Mouse (Mus musculus) lung, postnatal 0 days (tissue): Measurements from ENCODE around the gene Sgcb. TPM values are rescaled to one million over a fixed set of nuclear protein-coding genes. Genes with fewer than 3 reads are reported as not detected.

Experiments used
- ATAC-seq: fragments of 200-750 bp; cut with Nextera tagmentation; 2 replicates; pipeline ENCODE4 v1.8.0; 2017; ENCODE audit warnings: moderate library complexity
- DNase-seq: peaks from one replicate; pipeline ENCODE4 v3.0.0-alpha.2; 2016; ENCODE audit warnings: low spot score
- H3K27ac ChIP-seq: fragments of 300-500 bp; sonication (generic); 2 replicates; pipeline ENCODE4 v1.5.1; 2014; ENCODE audit warnings: antibody characterized with exemption, mild to moderate bottlenecking, low read length, mixed read lengths
- H3K27me3 ChIP-seq: fragments of 300-500 bp; sonication (generic); replicated peaks from 2 replicates; pipeline ENCODE4 v1.6.1; 2014; ENCODE audit warnings: low read length, mixed read lengths; ENCODE audit not compliant: insufficient read depth
- H3K36me3 ChIP-seq: fragments of 300-500 bp; sonication (generic); 2 replicates; pipeline ENCODE4 v1.6.1; 2014; ENCODE audit warnings: low read length, mixed read lengths; ENCODE audit not compliant: insufficient read depth
- H3K4me1 ChIP-seq: fragments of 300-500 bp; sonication (generic); 2 replicates; pipeline ENCODE4 v1.6.1; 2014; ENCODE audit warnings: antibody characterized with exemption, low read depth, low read length, mixed read lengths; ENCODE audit not compliant: insufficient read depth
- H3K4me2 ChIP-seq: fragments of 300-500 bp; sonication (generic); replicated peaks from 2 replicates; pipeline ENCODE4 v1.6.1; 2014; ENCODE audit warnings: low read depth, mild to moderate bottlenecking, low read length, moderate library complexity, mixed read lengths
- H3K4me3 ChIP-seq: fragments of 300-500 bp; sonication (generic); 2 replicates; pipeline ENCODE4 v1.5.1; 2014; ENCODE audit warnings: low read depth, low read length
- H3K9ac ChIP-seq: fragments of 300-500 bp; sonication (generic); replicated peaks from 2 replicates; pipeline ENCODE4 v1.6.1; 2014; ENCODE audit warnings: low read depth, mild to moderate bottlenecking
- H3K9me3 ChIP-seq: fragments of 300-500 bp; sonication (generic); 2 replicates; pipeline ENCODE4 v1.6.1; 2016; ENCODE audit warnings: low read length, mixed read lengths
- CTCF ChIP-seq: IDR thresholded peaks from 2 replicates; pipeline ENCODE4 v1.5.1; 2016; ENCODE audit warnings: antibody characterized with exemption, mild to moderate bottlenecking
- EP300 ChIP-seq: IDR thresholded peaks from 2 replicates; pipeline ENCODE4 v1.6.1; 2016; ENCODE audit warnings: antibody characterized with exemption, mild to moderate bottlenecking, control low read depth
- WGBS: fragments of 180-500 bp; shearing (Covaris S2); extraction: QIAGEN DNeasy Blood & Tissue Kit; methylation state at CpG from one replicate; pipeline ENCODE4 v1.1.7; 2014; 5-methylcytosine and 5-hydroxymethylcytosine counted together
- polyA plus RNA-seq: library from polyadenylated mRNA; unstranded; fragments of >200 nt; fragmentation: Nextera tagmentation; extraction: Ambion mirVana; gene quantifications from 2 replicates; pipeline ENCODE4 v1.2.1, GENCODE M21; 2015

Gene Sgcb
- polyA plus RNA-seq, 1 experiment from 2014 or later, result 16.4 TPM

- ATAC-seq (no peak), DNase-seq (no peak)
- Histone ChIP-seq H3K27me3 (no peaks in the 10 kb centered on the region), H3K27ac (no peak overlapping the region), H3K36me3 (no peaks in the 10 kb centered on the region), H3K4me2 (no peak overlapping the region), H3K9ac (no peak overlapping the region), H3K9me3 (no peaks in the 10 kb centered on the region), H3K4me1 (no peaks in the 10 kb centered on the region), H3K4me3 (no peak overlapping the region)
- no peak for TF ChIP-seq CTCF
- no peak for TF ChIP-seq EP300
- 88% methylated on average over 3 of the region's 3 CpGs for WGBS
Measured at GRCm38 (mm10) chr5:73641058-73641457, 6.5 kb downstream of the Sgcb start.

GRCm38 (mm10) chr5:73637337-73638107, 10.1 kb downstream of the Sgcb start:
- H3K4me2 ChIP-seq, result no peak overlapping the region
- H3K27me3 ChIP-seq, result no peaks in the 10 kb centered on the region

GRCm38 (mm10) chr5:73633141-73633540, 14.4 kb downstream of the Sgcb start:
- Histone ChIP-seq H3K4me1 (no peaks in the 10 kb centered on the region), H3K4me2 (no peak overlapping the region), H3K27me3 (no peaks in the 10 kb centered on the region), H3K36me3 (peaks cover 9% of the 10 kb centered on the region; the same call in 1 of the 2 replicates), H3K27ac (no peak overlapping the region), H3K9ac (no peak overlapping the region), H3K4me3 (no peak overlapping the region), H3K9me3 (peaks cover 3% of the 10 kb centered on the region; the same call in 1 of the 2 replicates)
- ATAC-seq (peak; percentile 21; the same call in 1 of the 2 replicates), DNase-seq (peak; percentile 58)
- WGBS, result 57% methylated on average over 8 of the region's 8 CpGs
- no peak for TF ChIP-seq EP300
- peak; percentile 90 for TF ChIP-seq CTCF

More at GRCm38 (mm10) chr5:73637337-73638107, 10.1 kb downstream of the Sgcb start:
- ATAC-seq (peak; percentile 56), DNase-seq (peak; percentile 88)
- Histone ChIP-seq H3K9ac (no peak overlapping the region), H3K36me3 (peaks cover 9% of the 10 kb centered on the region; the same call in 1 of the 2 replicates), H3K27ac (no peak overlapping the region), H3K4me3 (no peak overlapping the region), H3K4me1 (no peaks in the 10 kb centered on the region), H3K9me3 (peaks cover 3% of the 10 kb centered on the region; the same call in 1 of the 2 replicates)
- WGBS, result 45% methylated on average over 8 of the region's 8 CpGs
- peak; percentile 65 for TF ChIP-seq CTCF
- TF ChIP-seq EP300, result no peak

GRCm38 (mm10) chr5:73632291-73632690, 15.3 kb downstream of the Sgcb start, which contains the start of gene Lrrc66:
TSS of gene Lrrc66 (minus strand) at chr5:73632526.
- no peaks in the 10 kb centered on the region for H3K4me1 ChIP-seq
- no peak within 1 kb of the TSS for H3K27ac ChIP-seq
- peaks cover 9% of the 10 kb centered on the region; the same call in 1 of the 2 replicates for H3K36me3 ChIP-seq
- no peak within 1 kb of the TSS for H3K9ac ChIP-seq
- no peak within 1 kb of the TSS for H3K4me2 ChIP-seq
- DNase-seq (no peak), ATAC-seq (no peak)
- 64% methylated on average over 8 of the region's 8 CpGs for WGBS
- H3K27me3 ChIP-seq, result no peaks in the 10 kb centered on the region
- H3K4me3 ChIP-seq, result no peak within 1 kb of the TSS
- TF ChIP-seq EP300 (no peak), CTCF (no peak)
- peaks cover 3% of the 10 kb centered on the region; the same call in 1 of the 2 replicates for H3K9me3 ChIP-seq

GRCm38 (mm10) chr5:73631001-73631558, 16.5 kb downstream of the Sgcb start:
- H3K4me1 ChIP-seq, result no peaks in the 10 kb centered on the region
- no peak for TF ChIP-seq CTCF
- TF ChIP-seq EP300, result no peak
- DNase-seq (no peak), ATAC-seq (no peak)
- WGBS, result 81% methylated on average over 10 of the region's 10 CpGs
- no peak overlapping the region for H3K9ac ChIP-seq
- no peak overlapping the region for H3K4me2 ChIP-seq
- no peak overlapping the region for H3K4me3 ChIP-seq
- H3K27ac ChIP-seq, result no peak overlapping the region
- H3K9me3 ChIP-seq, result peaks cover 3% of the 10 kb centered on the region; the same call in 1 of the 2 replicates
- H3K27me3 ChIP-seq, result no peaks in the 10 kb centered on the region
- H3K36me3 ChIP-seq, result peaks cover 9% of the 10 kb centered on the region; the same call in 1 of the 2 replicates

GRCm38 (mm10) chr5:73630141-73630540, 17.4 kb downstream of the Sgcb start:
- Histone ChIP-seq H3K27me3 (no peaks in the 10 kb centered on the region), H3K9ac (no peak overlapping the region), H3K4me3 (no peak overlapping the region), H3K4me2 (no peak overlapping the region), H3K4me1 (no peaks in the 10 kb centered on the region), H3K9me3 (peaks cover 3% of the 10 kb centered on the region; the same call in 1 of the 2 replicates), H3K27ac (no peak overlapping the region), H3K36me3 (peaks cover 9% of the 10 kb centered on the region; the same call in 1 of the 2 replicates)
- no peak for TF ChIP-seq CTCF
- no peak for TF ChIP-seq EP300
- WGBS, result 66% methylated on average over 5 of the region's 5 CpGs
- DNase-seq (no peak), ATAC-seq (no peak; the same call in 1 of the 2 replicates)
